Mouse (Mus musculus) kidney, adult 2 months (tissue): Measurements from ENCODE around the gene Hpcal1. TPM values are rescaled to one million over a fixed set of nuclear protein-coding genes. Genes with fewer than 3 reads are reported as not detected.
A peak's percentile ranks its signal among the peaks of the same experiment; 100 is the strongest.

ENCODE experiments used
- DNase-seq: peaks from one replicate; pipeline ENCODE4 v3.0.0; 2021
- H3K27ac ChIP-seq: fragments of 200-500 bp; 2 replicates; pipeline ENCODE4 v1.5.1; 2012; ENCODE audit warnings: low read depth, low read length, control low read depth, inconsistent platforms; ENCODE audit not compliant: insufficient read depth
- H3K27me3 ChIP-seq: fragments of 200-500 bp; replicated peaks from 2 replicates; pipeline ENCODE4 v1.6.1; 2012; ENCODE audit warnings: mild to moderate bottlenecking, moderate library complexity, low read length, inconsistent platforms; ENCODE audit not compliant: control insufficient read depth, insufficient read depth
- H3K36me3 ChIP-seq: fragments of 200-500 bp; 2 replicates; pipeline ENCODE4 v1.6.1; 2012; ENCODE audit warnings: mild to moderate bottlenecking, moderate library complexity, low read length, inconsistent platforms; ENCODE audit not compliant: control insufficient read depth, insufficient read depth
- H3K4me1 ChIP-seq: fragments of 200-500 bp; 2 replicates; pipeline ENCODE4 v1.6.1; 2011; ENCODE audit warnings: low read length; ENCODE audit not compliant: control insufficient read depth, insufficient read depth
- H3K4me3 ChIP-seq: fragments of 200-500 bp; 2 replicates; pipeline ENCODE4 v1.5.1; 2011; ENCODE audit warnings: mild to moderate bottlenecking, low read depth, low read length, control low read depth; ENCODE audit not compliant: insufficient read depth
- CTCF ChIP-seq: fragments of 200-500 bp; conservative IDR thresholded peaks from 2 replicates; pipeline ENCODE4 v1.5.1; 2011; ENCODE audit warnings: low read depth, mild to moderate bottlenecking, control low read depth, low read length, moderate library complexity, mixed read lengths; ENCODE audit not compliant: insufficient read depth, insufficient read length
- POLR2A ChIP-seq: fragments of 200-500 bp; IDR thresholded peaks from one replicate; pipeline ENCODE4 v1.6.1; 2011; ENCODE audit warnings: low read depth, low read length, control low read depth
- WGBS: fragments of 180-500 bp; shearing (Covaris S2); methylation state at CpG from one replicate; pipeline ENCODE4 v1.1.7; 2018; 5-methylcytosine and 5-hydroxymethylcytosine counted together
- polyA plus RNA-seq: library from polyadenylated mRNA; depleted of rRNA; stranded (reverse); fragments of >200 nt; gene quantifications from 2 replicates; pipeline ENCODE4 v1.2.3, GENCODE M21; 2012

Gene Hpcal1
- polyA plus RNA-seq, 1 experiment: 128 TPM

GRCm38 (mm10) chr12:17732546-17732945 is 41.9 kb downstream of the Hpcal1 start:
- no peaks in the 10 kb centered on the region for H3K36me3 ChIP-seq
- 56% methylated on average over 4 of the region's 4 CpGs for WGBS
- H3K4me1 ChIP-seq: peaks cover 42% of the 10 kb centered on the region
- DNase-seq: peak; percentile 56
- H3K27ac ChIP-seq: peak overlapping the region; percentile 13
- H3K27me3 ChIP-seq: no peaks in the 10 kb centered on the region
- H3K4me3 ChIP-seq: no peak overlapping the region
- TF ChIP-seq POLR2A: no peak
- no peak for TF ChIP-seq CTCF

GRCm38 (mm10) chr12:17733114-17733904 is 42.7 kb downstream of the Hpcal1 start:
- no peak for TF ChIP-seq POLR2A
- TF ChIP-seq CTCF: no peak
- WGBS: 41% methylated on average over 6 of the region's 6 CpGs
- Histone ChIP-seq H3K36me3 (no peaks in the 10 kb centered on the region), H3K27ac (peak overlapping the region; percentile 13), H3K4me1 (peaks cover 37% of the 10 kb centered on the region), H3K27me3 (no peaks in the 10 kb centered on the region), H3K4me3 (no peak overlapping the region)
- peak; percentile 36 for DNase-seq

DNA sequence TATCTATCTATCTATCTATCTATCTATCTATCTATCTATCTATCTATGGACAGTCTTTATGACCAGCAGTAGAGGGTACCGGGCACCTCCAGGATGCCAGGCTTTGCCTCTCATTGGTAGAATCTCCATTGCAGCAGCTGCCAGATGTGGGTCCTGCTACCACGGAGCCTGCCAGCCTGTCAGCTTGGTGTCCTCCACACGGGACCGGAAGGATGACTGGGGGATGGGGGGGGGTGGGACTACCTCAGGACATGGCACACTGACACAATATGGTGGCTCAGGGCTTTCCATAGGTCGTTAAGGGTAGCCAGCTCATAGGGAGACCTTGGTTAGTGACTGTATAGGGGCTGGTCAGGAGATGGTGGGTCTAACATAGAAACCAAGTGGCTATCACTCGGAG is 45.7 kb downstream of the Hpcal1 start:
- Histone ChIP-seq H3K4me1 (peaks cover 38% of the 10 kb centered on the region), H3K27me3 (no peaks in the 10 kb centered on the region), H3K36me3 (no peaks in the 10 kb centered on the region), H3K27ac (no peak overlapping the region), H3K4me3 (no peak overlapping the region)
- WGBS: 88% methylated on average over 6 of the region's 6 CpGs
- no peak for DNase-seq
- TF ChIP-seq POLR2A (no peak), CTCF (no peak)

DNA sequence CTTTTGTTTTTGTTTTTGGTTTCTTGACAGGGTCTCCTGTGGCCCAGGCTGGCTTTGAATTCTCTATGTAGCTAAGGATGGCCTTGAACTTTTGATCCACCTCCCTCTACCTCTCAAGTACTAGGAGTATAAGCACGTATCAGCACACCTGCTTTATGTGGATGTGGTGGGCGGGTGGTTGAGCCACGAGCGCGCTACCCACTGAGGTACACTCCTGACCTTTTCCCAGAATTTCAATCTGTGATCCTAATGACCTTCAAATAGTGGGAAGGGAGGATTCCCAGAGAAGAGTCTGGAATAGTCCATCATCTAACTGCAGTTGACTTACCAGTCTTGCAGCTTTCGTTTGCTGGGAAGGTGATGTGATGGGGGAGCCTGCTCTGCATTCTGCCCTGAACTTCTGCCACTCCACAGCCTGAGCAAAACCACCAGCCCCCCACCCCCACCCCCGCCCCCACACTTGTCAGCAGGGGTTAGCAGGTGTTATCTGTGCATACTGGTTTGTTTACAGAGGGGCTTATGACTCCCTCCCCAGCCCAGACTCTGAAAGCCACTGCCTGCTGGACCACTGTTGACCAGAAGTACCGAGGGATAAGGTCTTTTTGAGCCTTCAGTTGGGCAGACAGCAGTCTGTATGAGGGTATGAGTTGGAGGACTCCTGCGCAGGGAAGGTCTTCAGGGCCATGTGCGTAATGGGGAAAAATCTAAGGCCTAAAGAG is 46.4 kb downstream of the Hpcal1 start:
- no peak overlapping the region for H3K27ac ChIP-seq
- WGBS: 90% methylated on average over 10 of the region's 10 CpGs
- no peak overlapping the region for H3K4me3 ChIP-seq
- no peak for TF ChIP-seq CTCF
- no peak for TF ChIP-seq POLR2A
- peaks cover 38% of the 10 kb centered on the region for H3K4me1 ChIP-seq
- no peaks in the 10 kb centered on the region for H3K27me3 ChIP-seq
- DNase-seq: no peak
- no peaks in the 10 kb centered on the region for H3K36me3 ChIP-seq

DNA sequence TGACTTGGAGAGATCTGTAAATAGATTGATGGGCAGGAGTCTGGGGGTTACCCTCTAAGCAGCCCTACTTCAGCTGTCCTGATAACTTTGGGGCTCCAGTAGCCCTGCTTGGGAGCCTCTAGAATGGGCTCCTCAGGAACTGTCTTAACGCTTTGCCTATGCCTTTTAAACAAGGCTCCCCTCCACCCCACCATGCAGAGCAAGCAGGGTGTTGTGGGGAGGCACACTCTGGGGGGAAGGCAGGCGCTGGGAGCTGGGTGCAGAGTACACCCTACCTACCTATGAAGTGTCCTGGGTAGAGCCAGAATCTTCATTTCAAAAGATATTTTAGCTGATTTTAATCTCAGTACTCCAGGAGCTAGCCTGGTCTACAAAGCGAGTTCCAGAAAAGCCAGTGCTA is 47.2 kb downstream of the Hpcal1 start:
- H3K27me3 ChIP-seq: no peaks in the 10 kb centered on the region
- no peak overlapping the region for H3K27ac ChIP-seq
- H3K4me1 ChIP-seq: peaks cover 39% of the 10 kb centered on the region
- no peak overlapping the region for H3K4me3 ChIP-seq
- no peak for DNase-seq
- WGBS: 98% methylated on average over 3 of the region's 3 CpGs
- TF ChIP-seq CTCF (no peak), POLR2A (no peak)
- no peaks in the 10 kb centered on the region for H3K36me3 ChIP-seq

DNA sequence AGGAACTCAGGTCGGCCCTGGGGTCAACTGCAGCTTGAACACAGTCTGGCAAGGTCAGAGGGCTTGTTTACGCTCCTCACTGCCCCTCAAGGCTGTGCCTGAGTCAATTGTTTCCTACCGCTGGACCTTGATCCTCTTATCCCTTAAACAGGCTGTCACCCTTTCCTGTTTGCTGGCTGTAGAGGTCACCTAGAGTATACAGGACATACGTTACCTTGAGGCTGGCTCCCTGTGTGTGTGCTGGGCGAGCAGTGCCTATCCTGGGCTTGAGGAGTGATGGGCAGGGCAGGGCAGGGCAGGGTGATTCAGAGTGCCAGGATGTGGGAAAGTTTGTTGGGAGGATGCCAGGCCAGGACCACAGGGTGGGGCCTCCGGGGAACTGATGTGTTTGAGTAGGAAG is 47.8 kb downstream of the Hpcal1 start:
- peaks cover 39% of the 10 kb centered on the region for H3K4me1 ChIP-seq
- TF ChIP-seq POLR2A: no peak
- no peak for TF ChIP-seq CTCF
- H3K36me3 ChIP-seq: no peaks in the 10 kb centered on the region
- 33% methylated on average over 6 of the region's 6 CpGs for WGBS
- H3K27ac ChIP-seq: no peak overlapping the region
- H3K27me3 ChIP-seq: no peaks in the 10 kb centered on the region
- peak; percentile 52 for DNase-seq
- no peak overlapping the region for H3K4me3 ChIP-seq

GRCm38 (mm10) chr12:17740226-17740625 is 49.6 kb downstream of the Hpcal1 start:
- Histone ChIP-seq H3K36me3 (no peaks in the 10 kb centered on the region), H3K27ac (no peak overlapping the region), H3K4me1 (peaks cover 45% of the 10 kb centered on the region), H3K27me3 (no peaks in the 10 kb centered on the region), H3K4me3 (no peak overlapping the region)
- WGBS: 90% methylated on average over 1 of the region's 1 CpGs
- DNase-seq: no peak
- TF ChIP-seq POLR2A (no peak), CTCF (no peak)
